Mouse (Mus musculus): Measurements from ENCODE around the gene Lancl2. TPM values are rescaled to one million over a fixed set of nuclear protein-coding genes. Genes with fewer than 3 reads are reported as not detected.

The Lancl2 gene
- total RNA-seq, 2 experiments from 2014 or later: 100 to 111 TPM

DNA sequence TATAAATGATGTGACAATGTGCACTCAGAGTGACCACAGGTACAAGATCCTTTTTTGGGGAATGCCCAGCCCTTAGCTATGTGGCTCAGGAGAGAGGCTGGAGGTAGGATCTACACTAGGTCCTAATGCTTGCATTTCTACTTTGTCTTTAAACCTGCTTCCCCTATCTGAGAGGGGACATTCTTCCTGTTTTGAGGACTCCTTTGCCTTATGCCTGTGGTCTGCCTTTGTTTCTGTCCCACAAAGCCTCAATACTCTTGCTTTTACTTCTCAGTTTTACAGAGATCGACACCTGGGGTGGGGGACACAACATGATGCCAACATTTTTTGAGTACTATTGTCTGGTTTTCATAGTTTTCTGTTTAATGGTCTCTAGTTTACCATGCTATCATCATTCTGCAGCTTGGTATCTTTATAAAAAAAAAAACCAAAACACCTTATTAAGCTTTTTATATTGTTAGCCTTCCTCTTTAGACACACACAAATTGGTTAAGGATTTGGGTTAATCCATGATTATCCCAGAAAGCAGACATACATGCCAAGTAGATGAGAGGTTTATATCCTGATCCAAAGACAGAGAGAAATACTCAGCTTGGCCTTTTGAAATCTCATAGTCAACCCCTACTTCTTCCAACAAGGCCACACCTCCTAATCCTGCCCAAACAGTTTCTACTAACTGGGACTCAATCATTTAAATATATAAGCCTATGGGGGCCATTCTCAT, 68.3 kb downstream of the Lancl2 start:
- no peak for TF ChIP-seq CTCF (IDR thresholded peaks at IDR 0.05)
- no peak for DNase-seq (ENCODE audit: extremely low spot score in 1 of 2, low spot score in 2 of 2)
- intact Hi-C loops (cut with DNase I): no loop called here
- no peak overlapping the region for H3K27ac ChIP-seq
- no peak overlapping the region for H3K4me3 ChIP-seq

DNA sequence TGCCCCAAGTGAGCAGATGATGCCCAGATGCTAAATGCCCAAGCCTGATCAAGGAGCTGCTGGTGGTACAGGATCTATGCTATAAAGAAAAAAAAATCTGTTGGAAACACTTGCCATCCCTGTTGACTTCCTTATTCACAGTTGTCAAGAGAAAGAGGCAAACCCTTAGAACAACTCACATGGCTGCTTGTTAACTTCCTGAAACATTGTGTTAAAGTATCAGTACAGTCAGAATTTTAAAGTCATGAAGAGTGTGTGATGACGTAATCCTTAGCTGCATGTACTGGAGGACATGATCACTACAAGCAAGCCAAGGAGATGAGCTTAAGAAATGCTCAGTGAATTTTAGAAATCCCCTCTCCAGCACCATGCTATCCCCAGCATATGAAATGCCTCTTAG, 71.5 kb downstream of the Lancl2 start:
- Histone ChIP-seq H3K4me3 (no peak overlapping the region), H3K27ac (no peak overlapping the region)
- no peak for DNase-seq (ENCODE audit: extremely low spot score in 1 of 2, low spot score in 2 of 2)
- TF ChIP-seq CTCF (IDR thresholded peaks at IDR 0.05): no peak
- intact Hi-C loops (cut with DNase I): no loop called here

DNA sequence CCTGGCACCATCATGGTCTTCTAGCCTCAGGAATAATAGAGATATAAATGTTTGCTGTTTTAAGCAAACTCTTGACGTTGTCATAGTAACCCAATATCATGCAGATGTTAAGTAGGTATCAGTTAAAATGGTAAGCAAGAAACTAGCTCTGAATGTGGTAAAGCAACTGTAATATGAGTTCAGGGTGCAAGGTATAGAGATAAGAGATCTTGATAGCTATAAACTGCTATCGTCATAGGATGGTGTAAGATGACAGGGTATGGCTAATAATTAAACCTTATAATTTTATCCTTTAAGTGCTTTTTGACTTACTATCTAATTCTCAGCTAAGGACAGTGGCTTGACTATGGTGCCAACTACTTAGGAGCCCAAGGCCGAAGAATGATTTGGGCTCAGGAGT, 78.0 kb downstream of the Lancl2 start:
- DNase-seq (ENCODE audit: extremely low spot score in 1 of 2, low spot score in 2 of 2): no peak

DNA sequence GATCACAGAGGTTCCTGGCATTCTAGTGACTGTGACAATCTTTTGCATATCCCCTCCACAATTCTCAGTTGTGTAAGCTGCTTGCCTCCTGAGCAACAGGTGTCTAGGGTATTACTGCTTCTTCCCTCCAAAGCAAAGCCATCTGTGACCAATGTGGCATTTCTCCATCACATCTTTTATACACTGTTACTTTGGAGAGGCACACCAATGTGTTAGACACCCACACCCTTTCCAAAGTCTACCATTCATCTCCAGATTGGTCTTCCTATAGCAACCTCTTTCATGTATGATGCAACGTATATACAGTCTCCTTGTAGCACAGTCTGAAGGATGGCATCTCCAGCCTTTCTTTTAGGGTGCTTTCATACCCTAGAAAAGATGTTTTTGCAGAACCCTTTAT, 80.3 kb downstream of the Lancl2 start:
- H3K27ac ChIP-seq: no peak overlapping the region
- no peak for TF ChIP-seq CTCF (IDR thresholded peaks at IDR 0.05)
- no peak overlapping the region for H3K4me3 ChIP-seq
- no peak for DNase-seq (ENCODE audit: extremely low spot score in 1 of 2, low spot score in 2 of 2)
- intact Hi-C loops (cut with DNase I): no loop called here

More for the DNA sequence above, 78.0 kb downstream of the Lancl2 start:
- TF ChIP-seq CTCF (IDR thresholded peaks at IDR 0.05): no peak
- intact Hi-C loops (cut with DNase I): no loop called here
- no peak overlapping the region for H3K4me3 ChIP-seq
- no peak overlapping the region for H3K27ac ChIP-seq

DNA sequence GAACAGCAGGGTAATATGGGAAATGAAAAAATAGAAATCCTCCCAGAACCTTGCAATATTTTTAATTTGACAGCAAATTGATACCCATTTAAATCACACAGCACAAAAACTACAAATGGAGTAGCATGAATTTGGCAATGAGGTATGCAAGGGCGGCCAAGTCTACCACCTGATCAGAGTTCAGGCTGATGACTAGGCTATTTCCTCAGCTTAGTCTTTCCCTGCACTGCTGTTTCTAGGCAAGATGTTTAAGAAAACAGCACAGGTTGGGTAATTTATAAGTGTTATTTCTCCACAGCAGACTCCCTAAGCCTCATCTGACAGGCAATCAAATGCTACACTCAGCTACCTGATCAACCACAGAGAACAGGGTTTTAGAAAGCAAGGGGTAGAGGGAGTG, 81.9 kb downstream of the Lancl2 start:
- DNase-seq (ENCODE audit: extremely low spot score in 1 of 2, low spot score in 2 of 2): no peak
- Histone ChIP-seq H3K4me3 (no peak overlapping the region), H3K27ac (no peak overlapping the region)
- no peak for TF ChIP-seq CTCF (IDR thresholded peaks at IDR 0.05)
- intact Hi-C loops (cut with DNase I): no loop called here

DNA sequence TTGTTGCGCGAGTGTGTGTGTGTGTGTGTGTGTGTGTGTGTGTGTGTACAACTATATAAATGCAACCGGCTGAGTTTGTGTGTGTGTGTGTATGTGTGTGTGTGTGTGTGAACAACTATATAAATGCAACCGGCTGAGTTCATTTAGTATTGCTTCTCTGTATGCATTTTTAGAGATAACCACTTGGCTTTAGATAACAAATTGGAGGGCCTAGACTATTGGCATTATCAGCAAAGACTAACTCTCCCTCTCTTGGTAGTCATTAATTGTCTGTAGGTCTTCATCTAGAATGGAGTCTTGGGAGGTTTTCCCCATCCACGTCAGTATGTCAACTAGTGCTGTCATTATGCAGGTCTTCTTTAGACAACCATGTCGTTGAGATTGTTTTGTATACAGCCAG, 85.0 kb downstream of the Lancl2 start:
- TF ChIP-seq CTCF (IDR thresholded peaks at IDR 0.05): no peak
- intact Hi-C loops (cut with DNase I): no loop called here
- DNase-seq (ENCODE audit: extremely low spot score in 1 of 2, low spot score in 2 of 2): no peak
- Histone ChIP-seq H3K4me3 (no peak overlapping the region), H3K27ac (no peak overlapping the region)

Other genes with a start within 250 kb of the Lancl2 start
- gene Ppm1k, start 167.1 kb upstream of the Lancl2 start, total RNA-seq (2021): 10 to 100 TPM; 77.1 to 78.1 TPM
- gene Herc6, start 121.5 kb upstream of the Lancl2 start, total RNA-seq (2021): 10 to 100 TPM; 12.4 to 18.6 TPM
- 1 to 10 TPM; 9.0 to 9.8 TPM for gene Pyurf, start 10.5 kb upstream of the Lancl2 start, total RNA-seq (2021)
- 100 to 1,000 TPM; 123 to 130 TPM for gene Vopp1, start 122.6 kb downstream of the Lancl2 start, total RNA-seq (2021)
- gene Vmn1r21, start 147.8 kb downstream of the Lancl2 start, total RNA-seq (2021): not detected
- not detected for gene Vmn1r22, start 205.5 kb downstream of the Lancl2 start, total RNA-seq (2021)
- gene Vmn1r23, start 224.3 kb downstream of the Lancl2 start, total RNA-seq (2021): not detected